Mouse (Mus musculus) embryonic facial prominence, embryonic 14.5 days (tissue): ENCODE measurements at regions not wholly inside any gene's neighbourhood (a gene's known extent, or its start where the extent isn't known, plus 50 kb on each side); places are given as distances from the start of the nearest gene placed in this dataset.

Experiments used
- ATAC-seq: fragments of 200-750 bp; cut with Nextera tagmentation; 2 replicates; pipeline ENCODE4 v1.8.0; 2017; ENCODE audit warnings: low read depth, moderate number of reproducible peaks, moderate TSS enrichment
- DNase-seq: peaks from one replicate; pipeline ENCODE4 v3.0.0-alpha.2; 2015; ENCODE audit warnings: low spot score
- H3K27ac ChIP-seq: fragments of 300-500 bp; sonication (generic); replicated peaks from 2 replicates; pipeline ENCODE4 v1.5.1; 2014; ENCODE audit warnings: low read depth, mild to moderate bottlenecking, low read length, moderate library complexity
- H3K27me3 ChIP-seq: fragments of 300-500 bp; sonication (generic); replicated peaks from 2 replicates; pipeline ENCODE4 v1.6.1; 2014; ENCODE audit warnings: low read length; ENCODE audit not compliant: control insufficient read depth, insufficient read depth
- H3K36me3 ChIP-seq: fragments of 300-500 bp; sonication (generic); 2 replicates; pipeline ENCODE4 v1.6.1; 2014; ENCODE audit warnings: low read length, mixed read lengths; ENCODE audit not compliant: control insufficient read depth, insufficient read depth
- H3K4me1 ChIP-seq: fragments of 300-500 bp; sonication (generic); 2 replicates; pipeline ENCODE4 v1.6.1; 2014; ENCODE audit warnings: antibody characterized with exemption, low read length; ENCODE audit not compliant: control insufficient read depth, insufficient read depth
- H3K4me2 ChIP-seq: fragments of 300-500 bp; sonication (generic); 2 replicates; pipeline ENCODE4 v1.6.1; 2014; ENCODE audit warnings: low read depth, mild to moderate bottlenecking, low read length, moderate library complexity, mixed read lengths
- H3K4me3 ChIP-seq: fragments of 300-500 bp; sonication (generic); 2 replicates; pipeline ENCODE4 v1.5.1; 2014; ENCODE audit warnings: low read depth, mild to moderate bottlenecking, low read length
- H3K9ac ChIP-seq: fragments of 300-500 bp; sonication (generic); 2 replicates; pipeline ENCODE4 v1.6.1; 2014; ENCODE audit warnings: low read depth, mild to moderate bottlenecking, low read length, moderate library complexity, mixed read lengths
- H3K9me3 ChIP-seq: fragments of 300-500 bp; sonication (generic); 2 replicates; pipeline ENCODE4 v1.6.1; 2016; ENCODE audit warnings: low read length; ENCODE audit not compliant: control insufficient read depth
- WGBS: fragments of 180-500 bp; shearing (Covaris S2); extraction: QIAGEN DNeasy Blood & Tissue Kit; methylation state at CpG from one replicate; pipeline ENCODE4 v1.1.7; 2014; 5-methylcytosine and 5-hydroxymethylcytosine counted together

- Histone ChIP-seq H3K9ac (no peak overlapping the region), H3K27ac (no peak overlapping the region), H3K4me3 (no peak overlapping the region), H3K4me1 (no peaks in the 10 kb centered on the region), H3K4me2 (no peak overlapping the region), H3K27me3 (no peaks in the 10 kb centered on the region), H3K9me3 (no peaks in the 10 kb centered on the region), H3K36me3 (no peaks in the 10 kb centered on the region)
- ATAC-seq: no peak
- WGBS: 72% methylated on average over 5 of the region's 5 CpGs
- DNase-seq: no peak
These were observed 277.4 kb upstream of the Tmeff2 start for GRCm38 (mm10) chr1:50622870-50623607.

- 74% methylated on average over 4 of the region's 4 CpGs for WGBS
- no peaks in the 10 kb centered on the region for H3K9me3 ChIP-seq
- no peak for DNase-seq
These were observed 271.4 kb upstream of the Tmeff2 start for GRCm38 (mm10) chr1:50629000-50629399.

GRCm38 (mm10) chr1:50629473-50630071 is 270.9 kb upstream of the Tmeff2 start:
- no peak overlapping the region for H3K4me2 ChIP-seq
- no peak for ATAC-seq
- H3K4me3 ChIP-seq: no peak overlapping the region
- H3K4me1 ChIP-seq: no peaks in the 10 kb centered on the region
- H3K36me3 ChIP-seq: no peaks in the 10 kb centered on the region
- no peak overlapping the region for H3K9ac ChIP-seq
- no peak overlapping the region for H3K27ac ChIP-seq
- WGBS: 59% methylated on average over 3 of the region's 3 CpGs
- no peaks in the 10 kb centered on the region for H3K9me3 ChIP-seq
- no peak for DNase-seq
- H3K27me3 ChIP-seq: no peaks in the 10 kb centered on the region

More at GRCm38 (mm10) chr1:50629000-50629399, 271.4 kb upstream of the Tmeff2 start:
- H3K36me3 ChIP-seq: no peaks in the 10 kb centered on the region
- no peaks in the 10 kb centered on the region for H3K27me3 ChIP-seq
- no peak overlapping the region for H3K27ac ChIP-seq
- no peak for ATAC-seq
- H3K4me3 ChIP-seq: no peak overlapping the region
- no peak overlapping the region for H3K4me2 ChIP-seq
- H3K9ac ChIP-seq: no peak overlapping the region
- H3K4me1 ChIP-seq: no peaks in the 10 kb centered on the region

GRCm38 (mm10) chr1:50637992-50638391 is 262.5 kb upstream of the Tmeff2 start:
- ATAC-seq: no peak
- Histone ChIP-seq H3K4me2 (no peak overlapping the region), H3K9ac (no peak overlapping the region), H3K27ac (no peak overlapping the region), H3K4me1 (no peaks in the 10 kb centered on the region), H3K27me3 (no peaks in the 10 kb centered on the region), H3K36me3 (no peaks in the 10 kb centered on the region), H3K4me3 (no peak overlapping the region), H3K9me3 (no peaks in the 10 kb centered on the region)
- 86% methylated on average over 1 of the region's 1 CpGs for WGBS
- DNase-seq: no peak

GRCm38 (mm10) chr1:50646931-50647674 is 253.3 kb upstream of the Tmeff2 start:
- Histone ChIP-seq H3K27me3 (no peaks in the 10 kb centered on the region), H3K27ac (no peak overlapping the region), H3K36me3 (no peaks in the 10 kb centered on the region), H3K4me3 (no peak overlapping the region), H3K4me2 (no peak overlapping the region), H3K9me3 (no peaks in the 10 kb centered on the region), H3K4me1 (no peaks in the 10 kb centered on the region), H3K9ac (no peak overlapping the region)
- no peak for ATAC-seq
- no peak for DNase-seq
- WGBS: 75% methylated on average over 2 of the region's 2 CpGs

- Histone ChIP-seq H3K4me1 (no peaks in the 10 kb centered on the region), H3K4me3 (no peak overlapping the region), H3K9ac (no peak overlapping the region), H3K27ac (no peak overlapping the region), H3K36me3 (no peaks in the 10 kb centered on the region), H3K27me3 (no peaks in the 10 kb centered on the region), H3K9me3 (no peaks in the 10 kb centered on the region), H3K4me2 (no peak overlapping the region)
- 32% methylated on average over 3 of the region's 3 CpGs for WGBS
- DNase-seq: peak; percentile 53
- peak; percentile 77 for ATAC-seq
These were observed 248.3 kb upstream of the Tmeff2 start for GRCm38 (mm10) chr1:50651974-50652665.

GRCm38 (mm10) chr1:50665139-50665538 is 235.3 kb upstream of the Tmeff2 start:
- ATAC-seq (no peak), DNase-seq (no peak)
- Histone ChIP-seq H3K4me3 (no peak overlapping the region), H3K27ac (no peak overlapping the region), H3K4me1 (no peaks in the 10 kb centered on the region), H3K4me2 (no peak overlapping the region), H3K9ac (no peak overlapping the region), H3K9me3 (no peaks in the 10 kb centered on the region), H3K36me3 (no peaks in the 10 kb centered on the region), H3K27me3 (no peaks in the 10 kb centered on the region)
- 89% methylated on average over 3 of the region's 3 CpGs for WGBS

- 74% methylated on average over 3 of the region's 3 CpGs for WGBS
These were observed 217.5 kb upstream of the Tmeff2 start for GRCm38 (mm10) chr1:50682971-50683370.

More at GRCm38 (mm10) chr1:50682971-50683370, 217.5 kb upstream of the Tmeff2 start:
- Histone ChIP-seq H3K4me1 (no peaks in the 10 kb centered on the region), H3K27me3 (no peaks in the 10 kb centered on the region), H3K9ac (no peak overlapping the region), H3K27ac (no peak overlapping the region), H3K36me3 (no peaks in the 10 kb centered on the region), H3K9me3 (no peaks in the 10 kb centered on the region), H3K4me2 (no peak overlapping the region), H3K4me3 (no peak overlapping the region)
- ATAC-seq (no peak), DNase-seq (no peak)
